Mouse (Mus musculus) monocyte, adult 5-6 weeks (primary cell): ENCODE results near the gene Cntnap1. TPM values are rescaled to one million over a fixed set of nuclear protein-coding genes. Genes with fewer than 3 reads are reported as not detected.

Source experiments
- ATAC-seq: fragments of 153-309, 156-312 bp; replicated peaks from 2 replicates; pipeline ENCODE4 v1.8.0; 2017; ENCODE audit warnings: mild to moderate bottlenecking; ENCODE audit not compliant: low TSS enrichment, insufficient number of reproducible peaks, severe bottlenecking, poor library complexity, low FRiP score
- total RNA-seq: library from RNA; stranded (forward); fragments of 200-1000, 200-491, 200-594 nt; gene quantifications from 3 replicates; pipeline ENCODE4 v1.2.3, GENCODE M21; 2017

The Cntnap1 gene
- total RNA-seq, 1 experiment from 2014 or later, result 0.95 TPM

DNA sequence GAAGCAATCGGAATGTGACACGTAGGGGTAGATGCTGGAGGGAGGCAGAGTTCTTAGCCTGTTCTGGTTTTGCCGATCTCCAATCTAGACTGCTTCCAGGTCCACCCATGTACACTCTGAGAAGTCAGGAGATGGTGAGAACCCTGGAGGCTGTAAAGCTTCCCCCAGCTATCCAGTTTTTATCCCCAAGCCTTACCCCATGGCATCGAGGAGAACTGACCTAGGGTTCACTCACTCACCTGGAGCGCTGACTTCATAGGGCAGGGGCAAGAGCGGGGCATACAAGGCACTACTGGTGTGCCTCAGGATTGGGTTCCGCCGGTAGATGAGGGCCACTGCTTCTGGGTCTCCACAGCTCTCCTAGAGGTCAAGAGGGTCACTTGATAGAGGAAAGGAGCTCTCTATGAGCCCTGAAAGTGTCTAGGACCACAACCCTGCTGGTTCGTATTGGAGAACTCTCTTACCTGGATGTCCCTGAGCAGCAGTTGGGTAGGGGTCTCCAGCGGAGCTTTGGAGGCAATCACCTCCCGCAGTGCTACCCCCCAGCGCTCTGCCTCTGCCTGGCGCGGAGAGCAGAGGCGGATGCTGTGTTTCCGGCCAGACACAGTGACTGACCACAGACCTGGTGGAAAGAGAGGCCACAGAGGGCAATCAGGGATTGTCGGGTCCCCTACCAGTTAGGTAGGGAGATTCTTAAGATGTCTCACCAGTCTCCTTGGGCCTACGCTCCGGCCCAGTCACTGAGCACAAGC is 2.9 kb upstream of the Cntnap1 start:
- ATAC-seq, result no peak

DNA sequence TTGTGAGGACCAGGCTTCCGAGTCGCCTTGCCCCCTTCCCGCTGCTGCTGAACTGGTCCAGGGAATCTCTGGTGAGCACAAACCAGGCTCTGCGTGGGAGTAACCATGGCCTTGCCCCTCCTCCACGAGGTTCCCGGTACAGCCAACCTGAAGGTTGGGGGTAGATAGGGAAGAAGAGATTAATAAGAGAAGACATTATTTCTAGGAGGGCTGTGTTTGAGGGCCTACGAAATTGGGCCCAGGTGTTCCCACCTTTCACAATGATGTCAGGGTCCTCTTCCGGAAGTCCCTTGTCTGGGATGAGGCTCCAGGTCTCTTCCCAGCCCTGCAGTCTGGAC is 2.4 kb upstream of the Cntnap1 start:
- no peak for ATAC-seq

DNA sequence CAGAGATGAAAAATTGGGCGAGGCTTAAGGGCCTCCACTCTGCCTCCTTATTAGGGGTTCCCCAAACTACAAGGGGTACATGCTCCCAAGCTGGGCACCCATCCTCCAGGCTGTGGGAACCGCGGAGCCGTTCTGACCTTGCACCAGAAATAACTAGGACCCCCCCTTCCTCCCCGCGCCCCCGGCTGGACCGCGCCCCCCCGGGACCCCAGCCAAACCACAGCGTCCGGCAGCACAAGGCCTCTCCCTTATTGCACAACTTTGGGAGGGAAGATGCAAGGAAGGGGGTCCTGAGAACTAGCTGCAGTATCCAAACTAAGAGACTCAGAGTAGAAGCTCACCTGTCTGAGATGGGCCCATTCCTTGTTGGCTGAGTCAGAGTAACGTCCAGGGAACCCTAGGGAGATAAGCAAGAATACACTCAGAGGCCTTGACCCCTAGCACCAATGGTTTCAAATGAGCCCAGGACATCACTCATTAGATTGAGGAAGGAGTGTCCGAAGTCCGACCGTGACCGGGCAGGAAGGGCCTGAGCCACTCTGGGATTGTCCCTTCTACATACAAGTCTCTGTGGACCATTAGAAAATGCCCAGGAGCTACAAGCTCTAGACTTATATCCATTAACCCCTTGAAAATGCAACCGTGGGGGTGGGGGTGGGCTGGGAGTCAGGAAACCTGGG is 1.9 kb upstream of the Cntnap1 start:
- ATAC-seq, result no peak

GRCm38 (mm10) chr11:101169301-101170107 is 819 bp upstream of the Cntnap1 start:
- ATAC-seq, result no peak

GRCm38 (mm10) chr11:101170811-101171610 is 688 bp downstream of the Cntnap1 start, which contains the start of gene Plekhh3:
TSS of gene Plekhh3 (minus strand) at chr11:101171351.
- ATAC-seq, result peak; percentile 79

- 0 out of 2 replicates have a peak, but pooled peaks have one; percentile 8 for ATAC-seq
Measured at GRCm38 (mm10) chr11:101171721-101172433, 1.6 kb downstream of the Cntnap1 start.

GRCm38 (mm10) chr11:101172434-101172815 is 2.1 kb downstream of the Cntnap1 start:
- no peak for ATAC-seq

DNA sequence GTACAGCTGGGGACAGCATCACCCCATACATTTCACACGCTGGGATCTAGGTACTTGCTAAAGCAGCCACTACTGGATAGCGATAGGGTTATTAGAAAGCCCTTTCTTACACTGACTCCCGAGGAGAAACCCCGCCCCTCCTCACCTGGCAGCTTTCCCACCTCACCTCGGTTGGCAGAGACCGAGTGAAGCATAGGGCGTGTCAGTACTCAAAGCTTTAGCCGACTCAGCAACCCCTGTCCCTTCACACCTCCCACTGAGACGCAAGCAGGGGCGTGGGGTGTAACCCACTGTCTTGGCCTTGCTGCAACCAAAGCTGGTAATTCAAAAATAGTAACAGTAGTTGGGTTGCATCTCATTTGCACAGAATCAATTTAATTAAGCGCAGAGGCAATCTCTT is 2.8 kb downstream of the Cntnap1 start:
- no peak for ATAC-seq

GRCm38 (mm10) chr11:101173631-101174388 is 3.5 kb downstream of the Cntnap1 start:
- ATAC-seq, result peak; percentile 23; the same call in 1 of the 2 replicates

- no peak for ATAC-seq
Measured at GRCm38 (mm10) chr11:101174389-101174745, 4.0 kb downstream of the Cntnap1 start.

- no peak for ATAC-seq
Measured at GRCm38 (mm10) chr11:101174851-101175628, 4.7 kb downstream of the Cntnap1 start, which contains the start of gene Ccr10. TSS of gene Ccr10 (minus strand) at chr11:101175443.

DNA sequence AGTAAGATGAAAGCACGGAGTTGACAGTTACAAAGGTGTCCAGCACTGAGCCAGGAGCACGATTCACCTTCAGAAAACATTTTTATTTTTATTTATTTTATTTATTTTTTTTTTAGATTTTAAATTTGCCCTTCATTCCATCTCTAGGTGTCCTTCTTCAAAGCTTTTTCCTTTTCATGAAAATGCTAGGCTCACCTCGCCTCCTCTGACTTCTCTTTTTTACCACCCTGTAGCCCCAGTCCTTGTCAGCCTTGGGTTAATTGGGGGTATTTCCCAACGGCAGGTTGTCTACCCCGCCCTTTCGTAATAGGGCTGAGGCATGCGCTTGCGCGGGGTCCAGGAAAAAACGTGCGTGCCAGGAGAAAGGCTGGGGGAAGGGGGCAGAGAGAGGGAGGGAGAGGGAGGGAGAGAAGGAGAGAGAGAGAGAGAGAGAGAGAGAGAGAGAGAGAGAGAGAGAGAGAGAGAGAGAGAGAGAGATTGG is 5.4 kb downstream of the Cntnap1 start:
- no peak for ATAC-seq

DNA sequence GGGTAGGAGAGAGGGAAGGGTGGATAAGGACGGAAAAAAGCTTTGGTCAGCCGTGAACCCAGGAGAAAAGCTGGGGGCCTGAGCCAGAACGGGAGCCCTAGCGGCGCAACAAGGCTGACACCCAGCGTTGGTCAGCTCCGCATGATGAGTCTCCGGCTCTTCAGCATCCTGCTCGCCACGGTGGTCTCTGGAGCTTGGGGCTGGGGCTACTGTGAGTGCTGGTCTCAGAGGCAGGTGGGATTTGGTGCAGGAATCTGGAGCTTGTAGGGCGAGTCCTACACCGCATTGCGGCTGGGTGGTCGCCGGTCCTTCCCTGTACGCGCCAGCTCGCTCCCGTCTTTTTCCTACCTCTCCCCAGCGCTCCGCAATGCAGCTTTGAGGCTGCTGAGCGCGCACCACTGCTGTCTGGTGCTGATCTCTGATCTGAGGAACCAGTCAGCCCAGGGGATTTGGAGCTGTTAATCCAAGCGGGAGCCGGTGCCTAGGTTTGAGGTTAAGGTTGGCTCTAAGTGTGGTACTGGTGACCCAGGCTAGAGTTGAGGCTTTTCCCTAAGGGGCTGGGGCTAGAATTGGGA is 5.9 kb downstream of the Cntnap1 start:
- no peak for ATAC-seq

GRCm38 (mm10) chr11:101176933-101177773 is 6.8 kb downstream of the Cntnap1 start:
- no peak for ATAC-seq
